Mouse (Mus musculus) kidney, postnatal 14 days (tissue): ENCODE results near the gene Man1c1.
A peak's percentile ranks its signal among the peaks of the same experiment; 100 is the strongest.

Source experiments
- DNase-seq: peaks from one replicate; pipeline ENCODE4 v3.0.0; 2022; ENCODE audit warnings: mixed read lengths

Gene Man1c1

DNA sequence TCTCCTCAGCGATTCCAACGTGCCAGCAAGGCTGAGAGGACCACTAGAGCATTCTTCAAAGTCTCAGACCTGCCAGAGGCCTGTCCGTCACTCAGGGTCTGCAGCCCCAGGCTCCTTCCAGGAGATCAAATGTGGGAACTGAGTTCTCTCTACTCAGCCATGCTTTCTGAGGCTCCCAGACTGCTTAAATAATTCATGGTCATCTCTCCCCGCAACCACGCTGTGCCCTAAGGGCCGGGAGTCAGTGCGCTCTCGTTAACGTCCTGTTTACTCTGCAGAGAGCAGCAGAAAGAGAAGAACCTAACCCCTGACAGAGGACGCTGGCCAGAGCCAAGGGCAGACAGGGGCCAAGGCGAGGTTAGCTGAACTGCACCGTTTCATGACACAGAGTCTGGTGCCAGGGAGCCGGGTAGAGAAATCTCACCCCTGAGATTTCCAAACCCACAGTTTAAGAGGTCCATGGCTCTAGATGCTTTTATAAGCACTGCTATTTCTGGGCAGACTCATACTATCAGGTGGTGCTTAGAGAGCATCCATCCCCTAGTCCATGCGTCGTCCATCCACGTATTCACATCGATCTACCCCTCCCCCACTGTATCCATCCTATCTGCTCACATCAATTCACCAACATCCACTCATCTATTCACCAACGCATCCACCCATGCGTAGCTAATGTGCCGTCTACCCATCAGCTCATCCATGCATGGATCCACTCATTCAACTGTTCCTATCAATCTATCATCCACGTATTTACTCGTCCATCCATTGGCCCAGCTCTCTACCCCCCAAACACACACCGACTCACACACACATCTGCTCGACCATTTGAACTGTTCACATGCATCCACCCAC, 131.4 kb downstream of the Man1c1 start:
- no peak for DNase-seq

DNA sequence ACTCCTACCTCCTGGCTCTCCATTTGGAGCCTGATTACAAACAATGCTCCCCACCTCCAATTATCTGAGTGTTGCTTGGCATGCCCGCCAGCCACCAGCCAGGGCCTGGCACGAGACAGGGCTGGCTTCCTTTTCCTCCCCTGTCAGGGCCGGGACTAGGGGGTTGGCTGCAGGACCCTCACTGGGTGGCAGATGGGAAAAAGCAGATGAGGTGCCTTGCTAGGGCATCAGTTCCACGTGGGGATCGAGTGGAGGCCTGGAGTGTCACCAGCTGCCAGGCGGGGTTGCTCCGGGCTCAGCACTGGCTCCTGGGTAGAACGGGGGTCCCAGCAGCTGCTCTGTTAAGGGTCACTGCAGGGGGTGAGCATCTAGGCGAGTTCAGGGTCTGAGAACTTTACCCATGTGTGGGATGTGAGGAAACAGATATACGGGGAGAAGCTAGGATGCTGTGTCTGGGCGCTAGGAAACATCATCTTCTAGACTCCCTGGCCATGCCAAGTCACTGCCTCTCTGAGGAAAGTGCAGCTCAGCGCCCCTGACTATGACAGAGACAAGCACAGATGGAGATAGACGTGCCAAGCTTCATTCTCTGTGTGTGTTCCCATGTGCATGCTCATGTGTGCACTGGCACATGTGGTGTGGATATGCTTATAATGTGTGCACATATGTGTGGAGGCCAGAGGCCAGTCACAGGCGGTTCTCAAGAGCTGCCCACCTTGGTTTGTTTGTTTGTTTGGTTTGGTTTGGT, 133.2 kb downstream of the Man1c1 start:
- DNase-seq: no peak

DNA sequence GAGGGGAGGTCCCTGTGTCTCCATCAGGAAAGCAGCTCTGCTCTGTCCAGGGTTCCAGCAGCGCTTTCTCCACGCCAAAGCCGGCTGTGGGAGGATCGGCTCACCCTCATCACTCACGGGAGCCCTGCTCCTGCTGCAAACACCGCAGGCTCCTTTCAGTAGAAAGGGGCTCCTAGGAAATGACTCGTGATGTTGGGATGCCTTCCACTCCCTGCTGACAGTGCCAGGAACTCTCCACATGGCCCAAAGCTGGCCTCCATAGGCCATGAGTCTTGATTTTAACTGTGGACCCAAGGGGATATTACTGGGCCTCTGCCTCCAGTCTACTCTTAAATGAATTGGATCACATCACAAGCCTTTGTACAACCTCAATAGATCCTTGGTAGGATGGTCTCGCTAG, 134.3 kb downstream of the Man1c1 start:
- no peak for DNase-seq

DNA sequence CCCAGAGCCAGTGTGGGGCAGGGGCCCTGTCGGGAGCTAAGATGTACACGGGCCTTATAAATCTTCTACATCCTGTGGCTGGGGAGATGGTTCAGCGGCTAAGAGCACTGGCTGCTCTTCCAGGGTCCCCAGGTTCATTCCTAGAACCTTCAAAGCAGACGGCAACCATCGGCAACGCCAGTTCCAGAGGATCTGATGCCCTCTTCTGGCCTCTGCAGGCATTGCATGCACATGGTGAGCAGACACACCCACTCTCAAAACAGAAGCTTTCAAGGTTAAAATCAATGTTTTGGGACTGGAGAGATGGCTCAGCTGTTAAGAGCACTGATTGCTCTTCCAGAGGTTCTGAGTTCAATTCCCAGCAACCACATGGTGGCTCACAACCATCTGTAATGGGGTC, 134.9 kb downstream of the Man1c1 start:
- DNase-seq: no peak

DNA sequence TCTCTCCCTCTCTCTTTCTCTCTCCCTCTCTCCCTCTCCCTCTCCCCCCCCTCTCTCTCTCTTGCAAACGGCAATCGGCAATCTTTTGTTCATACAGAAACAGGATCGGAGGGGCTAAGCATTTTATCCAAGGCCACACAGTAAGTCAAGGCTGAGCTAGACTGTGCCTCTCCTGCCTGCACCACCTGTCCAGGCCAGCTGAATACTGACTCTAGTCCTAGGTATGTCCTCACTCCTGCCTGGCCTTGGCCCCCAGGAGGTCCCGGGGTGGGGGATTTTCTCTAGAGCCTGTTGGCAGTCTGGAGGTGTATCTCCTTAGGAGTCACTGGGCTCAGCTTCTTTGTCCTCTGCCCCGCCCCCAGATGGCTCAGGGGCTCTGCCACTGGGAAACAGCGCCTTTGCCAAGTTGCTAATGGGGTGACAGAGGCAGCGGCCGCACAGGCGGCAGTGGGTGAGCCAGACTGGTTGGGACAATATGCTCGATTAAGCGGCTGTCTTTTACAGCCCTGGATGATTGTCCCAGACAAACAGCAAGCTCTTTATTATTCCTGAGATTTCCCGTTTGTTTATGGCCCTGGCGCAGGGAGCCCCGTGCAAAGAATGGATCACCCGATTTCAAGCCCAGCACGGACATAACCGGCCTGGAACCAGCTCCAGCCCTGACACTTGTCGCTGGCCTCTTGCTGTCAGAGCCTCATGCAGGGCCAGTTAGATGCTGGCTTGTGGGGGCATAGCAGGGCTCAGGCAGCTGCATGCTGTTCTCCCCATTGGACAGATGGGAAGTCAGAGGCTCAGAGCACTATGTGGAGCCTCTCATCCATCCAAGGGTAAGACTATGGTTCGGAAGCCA, 136.5 kb downstream of the Man1c1 start:
- no peak for DNase-seq

DNA sequence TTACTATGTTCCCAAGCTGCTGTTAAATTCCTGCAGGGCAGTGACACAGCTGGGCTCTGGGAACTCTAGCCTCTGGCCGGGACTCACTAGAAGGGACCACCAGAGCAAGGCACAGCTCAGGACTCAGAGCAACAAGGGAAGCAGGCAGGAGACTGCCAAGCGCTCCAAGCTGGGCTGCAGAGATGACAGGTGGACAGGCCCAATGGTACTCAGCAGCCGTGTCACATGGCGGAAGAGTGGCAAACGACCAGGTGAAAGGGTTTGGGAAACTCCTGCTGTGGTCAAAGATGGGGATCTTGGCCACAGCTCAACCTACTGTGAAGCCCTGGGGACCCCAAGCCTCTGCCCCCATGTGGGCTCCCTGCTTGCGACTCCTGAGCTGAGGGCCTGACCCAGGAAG, 140.0 kb downstream of the Man1c1 start:
- no peak for DNase-seq

DNA sequence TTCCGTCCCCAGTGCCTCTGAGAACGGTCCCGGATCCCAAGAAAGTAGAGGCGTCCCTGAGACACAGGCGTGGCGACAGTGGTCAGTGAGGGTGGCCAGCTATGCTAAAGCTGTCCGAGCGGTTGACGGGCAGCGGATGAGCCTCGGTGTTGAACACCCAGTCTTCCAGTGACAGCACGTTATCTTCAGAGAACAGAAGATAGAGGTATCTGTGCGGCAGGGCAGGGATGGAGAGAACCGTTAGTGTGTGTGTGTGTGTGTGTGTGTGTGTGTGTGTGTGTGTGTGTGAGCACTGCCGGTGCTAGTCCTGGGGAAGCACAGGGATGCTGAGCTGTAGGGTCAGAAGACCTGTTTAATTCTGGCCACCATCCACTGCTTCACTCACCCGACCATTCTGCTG, 140.5 kb downstream of the Man1c1 start:
- no peak for DNase-seq

DNA sequence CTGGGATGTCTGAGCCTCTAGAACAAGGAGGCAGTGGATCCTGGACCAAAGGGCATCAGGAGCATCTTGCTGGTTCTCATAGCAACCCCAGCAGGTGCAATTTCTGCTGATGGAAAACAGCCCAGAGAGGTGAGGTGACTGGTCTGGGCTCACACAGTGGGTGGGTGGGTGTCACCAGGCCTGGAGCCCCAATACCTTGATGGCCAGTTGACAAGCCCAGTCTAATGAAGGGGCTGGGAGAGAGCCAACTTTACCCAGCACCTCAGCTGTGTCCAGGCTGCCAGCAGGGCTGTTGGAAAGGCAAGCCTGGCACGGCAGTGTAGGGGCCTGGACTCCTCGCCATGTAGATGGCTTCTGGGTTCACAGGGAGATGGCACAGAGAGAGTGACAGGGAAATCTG, 142.1 kb downstream of the Man1c1 start:
- DNase-seq: no peak

DNA sequence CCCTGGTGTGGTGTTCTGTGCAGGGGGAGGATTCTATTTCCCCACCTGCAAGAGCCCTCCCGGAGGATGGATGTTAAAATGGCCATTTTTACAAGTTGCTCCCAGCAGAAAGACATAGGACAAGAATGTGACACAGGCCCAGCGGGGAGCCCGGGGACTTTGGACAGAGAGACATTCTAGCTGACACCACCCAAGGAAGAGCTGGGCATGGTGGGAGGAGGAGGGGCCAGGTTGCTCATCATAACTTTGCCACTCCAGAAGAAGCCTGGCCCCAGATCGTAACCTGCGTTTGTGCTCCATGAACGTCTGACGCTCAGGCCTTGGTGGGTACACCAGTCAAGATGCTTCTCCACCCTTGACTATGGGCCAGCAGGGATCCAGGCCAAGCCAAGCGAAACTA, 143.4 kb downstream of the Man1c1 start:
- no peak for DNase-seq

DNA sequence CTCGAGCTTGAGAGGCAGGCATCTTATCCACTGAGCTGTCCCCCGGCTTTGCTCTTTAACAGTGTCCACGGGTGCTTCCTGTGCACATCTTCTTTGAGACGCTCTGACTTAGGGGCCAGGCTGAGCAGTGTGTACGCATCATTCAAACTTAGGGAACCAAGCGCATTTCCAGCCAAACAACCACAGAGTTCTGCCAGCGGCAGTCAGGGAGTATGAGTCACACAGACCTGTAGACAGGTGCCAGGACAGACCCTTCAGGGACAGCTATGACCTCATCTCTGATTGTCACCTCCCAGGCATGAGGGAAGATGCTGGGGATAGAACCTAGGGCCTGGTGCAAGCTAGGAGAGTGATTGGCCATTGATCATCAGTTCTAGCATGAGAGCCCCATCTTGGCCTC, 144.9 kb downstream of the Man1c1 start:
- DNase-seq: no peak

DNA sequence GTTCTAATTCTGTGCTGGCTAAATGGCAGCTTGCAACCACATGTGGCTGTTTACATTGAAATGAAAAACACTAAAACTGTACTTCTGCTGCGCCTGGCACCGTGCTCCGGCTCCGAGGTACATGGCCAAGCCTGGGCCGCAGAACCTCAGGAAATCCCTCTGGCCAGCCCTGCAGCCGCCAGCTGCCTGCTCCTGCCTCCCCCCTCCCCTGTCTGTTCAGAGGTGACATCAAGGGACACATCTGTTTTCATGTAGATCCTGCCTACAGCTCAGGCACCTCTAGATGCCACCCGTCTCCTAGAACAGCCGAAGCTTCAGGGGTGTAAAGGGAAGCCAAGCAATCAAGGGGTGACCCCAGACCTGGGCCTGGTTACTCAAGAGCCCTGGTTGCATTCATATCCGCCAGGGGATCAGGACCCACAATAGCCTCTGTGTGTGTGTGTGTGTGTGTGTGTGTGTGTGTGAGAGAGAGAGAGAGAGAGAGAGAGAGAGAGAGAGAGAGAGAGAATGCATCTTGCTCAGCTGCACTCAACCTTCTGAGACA, 145.4 kb downstream of the Man1c1 start:
- no peak for DNase-seq

DNA sequence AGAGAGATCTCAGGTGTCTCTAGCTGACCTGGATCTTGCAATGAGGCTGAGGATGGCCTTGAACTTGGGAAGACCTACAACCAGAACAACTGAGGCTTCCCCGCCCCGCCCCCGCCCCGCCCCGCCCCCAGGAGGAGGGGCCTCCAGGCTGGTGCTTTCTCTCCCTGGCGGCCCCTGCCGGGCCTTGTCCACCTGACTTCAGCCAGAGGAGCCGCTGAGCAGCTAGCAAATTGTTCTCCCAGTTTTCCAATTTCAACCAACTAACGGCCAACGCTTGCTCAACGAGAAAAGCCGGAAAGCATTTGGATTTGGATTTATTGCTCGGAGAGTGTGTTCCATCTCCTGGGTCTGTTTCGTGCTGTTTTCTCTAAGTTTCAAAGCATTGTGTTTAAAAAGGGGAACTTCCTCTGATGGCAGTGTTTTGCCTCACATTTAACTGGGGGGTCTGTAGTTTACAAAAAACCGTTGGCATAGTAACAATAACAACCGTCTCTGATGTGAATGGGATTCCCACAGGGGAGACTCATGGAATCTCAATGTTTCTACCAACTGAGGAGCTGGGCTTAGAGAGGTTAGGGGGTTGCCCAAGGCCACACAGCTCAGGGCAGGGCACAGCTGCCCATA, 146.4 kb downstream of the Man1c1 start:
- no peak for DNase-seq

DNA sequence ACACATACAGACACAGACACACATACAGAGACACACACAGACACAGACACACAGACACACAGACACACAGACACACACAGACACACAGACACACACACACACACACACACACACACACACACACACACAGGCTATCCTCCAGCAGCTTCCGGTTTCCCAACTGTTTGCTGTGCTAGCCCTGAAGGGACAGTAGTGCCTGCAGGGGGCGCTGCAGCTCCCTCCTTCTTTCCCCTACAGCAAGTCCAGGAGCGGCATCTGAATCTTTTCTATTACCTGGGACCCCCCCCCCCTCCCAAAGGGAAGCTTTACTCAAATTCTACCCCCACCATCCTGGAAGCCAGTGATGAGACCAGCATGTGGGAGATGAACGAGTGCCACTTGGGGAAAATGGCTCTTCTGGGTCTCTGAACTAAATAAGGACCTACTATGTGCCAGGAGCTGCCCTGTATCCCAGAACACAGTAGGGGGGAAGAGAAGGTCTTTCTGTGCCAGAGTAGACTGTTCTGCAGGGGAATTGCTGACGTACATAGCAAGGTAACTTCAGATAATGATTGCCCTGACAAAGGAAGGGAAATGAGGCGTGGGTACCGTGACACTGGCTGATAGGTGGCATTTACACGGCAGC, 148.0 kb downstream of the Man1c1 start:
- no peak for DNase-seq

DNA sequence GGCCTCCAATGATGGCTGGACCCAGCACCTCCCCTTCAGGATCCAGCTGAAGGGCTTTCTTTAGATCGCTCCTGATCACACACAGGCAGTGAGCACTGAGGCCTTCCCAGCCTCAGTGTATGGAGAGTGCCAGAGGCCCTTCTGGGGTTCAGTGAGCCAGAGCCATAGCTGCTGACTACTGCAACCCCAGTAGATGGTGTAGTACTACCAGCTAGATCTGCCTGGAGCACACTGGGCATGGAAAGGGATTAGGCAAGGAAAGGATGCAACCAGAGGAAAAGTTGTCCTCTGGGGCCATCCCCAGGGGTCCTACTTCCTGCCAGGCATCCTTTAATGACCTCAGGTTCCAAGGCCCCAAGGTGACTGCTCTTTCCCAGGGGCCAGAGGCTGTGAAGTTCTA, 150.5 kb downstream of the Man1c1 start:
- DNase-seq: no peak

DNA sequence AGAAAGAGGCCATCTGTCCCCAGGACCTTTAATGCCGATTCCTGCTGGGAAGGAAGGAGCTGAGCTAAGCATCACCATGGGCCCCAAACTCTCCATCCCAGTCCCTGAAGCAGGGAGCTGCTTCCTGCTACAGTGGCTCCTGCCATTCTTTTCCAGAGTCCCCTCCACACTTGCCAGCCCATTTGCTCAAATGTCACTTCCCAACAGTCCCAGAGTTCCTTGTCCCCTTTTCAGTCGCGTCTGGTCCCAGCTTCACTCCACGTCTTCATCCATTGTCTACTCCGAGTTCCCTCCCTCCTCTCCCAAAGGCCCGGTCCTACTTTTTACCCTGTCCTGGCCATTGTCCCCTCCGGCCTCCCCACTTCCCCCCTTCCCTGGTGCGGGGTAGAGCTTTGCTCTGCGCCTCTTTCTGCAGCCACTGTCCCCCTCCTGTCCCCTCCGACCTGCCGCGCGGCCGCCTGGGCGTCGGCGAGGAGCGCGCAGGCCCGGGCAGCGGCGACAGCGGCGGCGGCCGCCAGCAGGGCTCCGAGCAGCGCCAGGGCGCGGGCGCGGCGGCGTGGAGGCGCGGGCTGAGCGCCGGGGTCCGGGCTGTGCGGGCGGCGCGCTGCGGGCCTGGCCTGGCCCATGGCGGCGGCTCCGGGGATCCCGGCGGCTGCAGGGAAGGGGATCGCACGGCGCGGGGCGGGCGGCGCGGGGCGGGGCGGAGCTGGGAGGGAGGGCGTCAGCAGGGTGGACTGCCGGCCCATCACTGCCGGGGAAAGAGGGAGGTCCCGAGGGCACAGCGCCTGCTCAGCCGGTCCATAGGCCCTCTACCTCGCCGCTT, 152.4 kb downstream of the Man1c1 start, which contains the start of gene Selenon:
Gene Selenon, minus strand, starts transcription at position 673 of the 823 bp plus-strand sequence.
- peak; percentile 81 for DNase-seq

DNA sequence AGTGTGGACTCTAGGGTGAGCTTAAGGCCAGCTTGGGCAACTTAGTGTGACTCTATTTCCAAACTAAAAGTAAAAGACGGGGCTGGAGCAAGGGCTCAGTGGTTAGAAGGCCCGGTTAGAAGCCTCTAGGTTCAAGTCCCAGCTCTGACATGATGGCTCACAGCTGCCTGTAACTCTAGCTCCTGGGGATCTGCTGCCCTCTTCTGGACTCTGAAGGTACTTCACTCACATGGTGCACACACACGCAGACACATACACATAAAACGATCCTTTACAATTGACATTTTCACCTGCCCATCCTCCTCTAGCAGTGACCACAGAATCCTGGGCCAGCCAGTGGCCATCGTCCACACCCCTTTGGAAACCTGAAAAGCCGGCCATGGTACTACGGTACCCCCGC, 154.2 kb downstream of the Man1c1 start:
- no peak for DNase-seq

DNA sequence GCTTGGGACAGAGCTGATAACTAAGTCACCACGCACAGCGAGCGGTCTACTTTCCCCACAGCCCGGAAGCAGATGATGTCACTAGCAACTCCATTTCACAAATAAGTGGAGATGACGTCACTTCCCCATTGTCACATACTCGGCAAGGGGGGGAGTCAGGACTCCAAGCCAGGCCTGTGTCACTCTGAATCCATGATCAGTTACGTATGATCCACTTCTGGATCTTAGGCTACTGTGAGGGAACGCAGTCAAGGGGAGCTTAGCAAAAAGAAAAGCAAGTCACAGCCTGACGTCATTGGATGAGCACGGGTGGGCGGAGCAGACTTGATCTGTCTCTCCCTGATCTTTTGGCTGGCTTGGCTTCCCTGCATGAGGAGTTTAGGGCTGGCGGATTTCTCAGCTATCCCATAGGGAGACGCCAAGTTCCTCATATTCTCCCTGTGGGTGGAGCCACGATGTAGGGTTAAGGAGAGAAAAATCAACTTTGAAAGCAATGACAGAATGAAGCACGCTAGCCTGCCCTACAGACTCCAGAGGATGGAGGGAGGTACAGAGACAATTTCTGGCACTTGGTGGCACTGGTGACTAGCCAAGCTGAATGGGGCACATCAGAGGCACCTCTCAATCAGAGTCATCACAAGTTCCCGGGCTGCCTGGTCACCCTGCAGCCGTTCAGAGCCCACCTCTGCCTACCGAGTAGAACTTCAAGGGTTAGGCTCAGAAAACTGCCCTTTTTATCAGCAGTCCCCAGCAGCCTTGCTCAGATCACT, 155.7 kb downstream of the Man1c1 start:
- DNase-seq: no peak

DNA sequence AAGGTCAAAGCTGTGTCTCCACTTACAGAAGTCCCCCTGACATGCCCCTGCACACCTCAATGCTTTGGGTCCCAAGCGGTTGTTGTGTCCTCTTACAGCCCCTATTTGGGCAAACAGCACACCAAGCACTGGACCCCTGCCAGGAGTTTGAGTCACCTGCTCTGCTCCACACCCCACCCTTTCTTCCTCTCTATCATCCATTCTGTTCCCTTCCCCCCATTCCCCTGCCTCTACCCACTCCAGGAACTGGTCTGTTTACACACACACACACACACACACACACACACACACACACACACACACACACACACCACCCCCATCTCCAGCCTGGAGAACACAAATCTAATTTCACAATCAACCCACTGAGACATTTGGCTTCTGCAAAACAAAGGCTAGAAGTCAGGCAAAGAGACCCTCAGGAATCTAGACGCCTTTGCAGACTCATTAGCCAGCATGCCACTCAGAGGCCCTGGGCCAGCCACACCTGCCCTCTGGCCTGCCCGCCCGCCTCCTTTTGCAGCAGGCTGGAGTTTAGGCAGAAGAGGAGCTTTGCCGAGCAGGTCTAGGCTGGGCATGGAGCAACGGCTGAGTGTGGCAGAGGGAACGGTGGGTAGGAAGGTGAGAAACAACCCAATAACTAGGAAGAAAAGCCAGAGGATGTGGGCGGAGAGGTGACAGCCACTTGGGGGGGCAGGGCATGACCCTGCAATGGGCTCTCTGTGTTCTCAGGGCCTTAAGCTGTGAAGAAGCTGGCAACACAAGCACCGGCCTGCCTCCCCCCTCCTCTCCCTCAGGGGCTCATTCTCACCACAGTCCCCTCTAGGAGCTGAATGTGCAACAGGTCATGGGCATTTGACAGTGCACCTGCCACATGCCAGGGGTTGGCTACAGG, 157.0 kb downstream of the Man1c1 start:
- DNase-seq: no peak

DNA sequence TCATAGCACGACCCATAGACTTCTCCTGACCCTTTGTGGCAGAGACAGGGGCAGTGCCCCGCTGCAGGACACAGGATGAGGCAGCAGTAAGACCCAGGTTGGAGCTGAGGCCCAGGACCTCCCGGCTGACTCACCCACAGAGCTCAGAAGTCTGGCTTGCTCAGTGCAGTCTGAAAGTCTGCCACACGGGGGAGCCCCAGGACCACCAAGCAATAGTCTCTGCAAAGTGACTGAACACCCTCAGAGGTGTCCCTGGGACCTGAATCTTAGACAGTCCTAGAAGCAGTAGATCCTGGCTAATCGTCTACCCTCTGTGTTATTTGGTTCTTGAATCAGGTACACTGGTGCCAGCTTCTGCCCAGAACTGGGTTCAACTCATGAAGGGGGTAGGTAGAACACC, 160.8 kb downstream of the Man1c1 start:
- DNase-seq: peak; percentile 93
